Mouse (Mus musculus): ENCODE measurements around the gene Auts2. TPM values are rescaled to one million over a fixed set of nuclear protein-coding genes. Genes with fewer than 3 reads are reported as not detected.

Gene Auts2
- polyA plus RNA-seq, 1 experiment, result 9.6 TPM

DNA sequence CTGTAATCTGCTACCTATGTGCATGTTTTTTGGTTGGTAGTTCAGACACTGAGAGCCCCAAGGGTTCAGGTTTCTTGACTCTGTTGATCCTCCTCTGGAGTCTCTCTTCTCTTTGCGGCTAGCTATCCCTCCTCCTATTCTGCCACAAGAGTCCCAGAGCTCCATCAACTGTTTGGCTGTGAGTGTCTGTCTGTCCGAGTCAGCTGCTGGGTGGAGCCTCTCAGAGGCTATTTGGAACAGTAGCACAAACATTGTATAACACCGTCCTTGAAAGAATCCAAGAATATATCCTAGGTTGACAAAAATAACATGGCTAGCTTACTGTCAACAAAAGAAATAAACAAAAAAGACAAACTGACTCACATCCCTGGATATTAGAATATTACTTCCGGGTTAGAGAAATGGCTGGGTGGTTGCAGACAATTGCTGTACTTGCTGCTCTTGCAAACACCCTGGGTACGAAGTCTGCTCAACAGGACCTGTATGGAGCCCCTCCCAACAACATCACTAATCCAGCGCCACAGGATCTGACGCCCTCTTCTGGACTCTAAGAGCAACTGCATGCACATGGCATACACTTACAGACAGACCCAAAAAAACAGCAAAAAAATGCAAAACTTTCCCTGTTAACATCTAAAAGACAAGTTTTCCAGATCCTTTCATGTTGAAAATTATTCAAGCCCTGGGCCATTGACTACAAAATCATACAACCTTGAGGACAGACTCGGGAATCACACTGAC, 428.4 kb downstream of the Auts2 start:
- 58% methylated on average over 8 of the region's 8 CpGs for WGBS
- Histone ChIP-seq H3K4me3 (replicated peaks; ENCODE audit: extremely low read depth, low read depth, low read length) (no peak overlapping the region), H3K4me1 (ENCODE audit: control insufficient read depth, insufficient read depth, low read length) (no peaks in the 10 kb centered on the region)
- TF ChIP-seq POLR2A (IDR thresholded peaks at IDR 0.05; ENCODE audit: borderline replicate concordance, extremely low read depth, low read depth, low read length), result no peak
- TF ChIP-seq CTCF (IDR thresholded peaks at IDR 0.05; ENCODE audit: insufficient read depth, low read length), result no peak
- no peak for DNase-seq

- no peak for TF ChIP-seq POLR2A (IDR thresholded peaks at IDR 0.05; ENCODE audit: borderline replicate concordance, extremely low read depth, low read depth, low read length)
- no peak for TF ChIP-seq CTCF (IDR thresholded peaks at IDR 0.05; ENCODE audit: insufficient read depth, low read length)
- no peak for DNase-seq
- no peaks in the 10 kb centered on the region for H3K4me1 ChIP-seq (ENCODE audit: control insufficient read depth, insufficient read depth, low read length)
- 73% methylated on average over 7 of the region's 7 CpGs for WGBS
- no peak overlapping the region for H3K4me3 ChIP-seq (replicated peaks; ENCODE audit: extremely low read depth, low read depth, low read length)
These were observed 429.7 kb downstream of the Auts2 start for GRCm38 (mm10) chr5:132113480-132113879.

GRCm38 (mm10) chr5:132112666-132113065, 430.5 kb downstream of the Auts2 start:
- DNase-seq, result no peak
- no peak for TF ChIP-seq POLR2A (IDR thresholded peaks at IDR 0.05; ENCODE audit: borderline replicate concordance, extremely low read depth, low read depth, low read length)
- no peak for TF ChIP-seq CTCF (IDR thresholded peaks at IDR 0.05; ENCODE audit: insufficient read depth, low read length)
- 95% methylated on average over 7 of the region's 7 CpGs for WGBS

DNA sequence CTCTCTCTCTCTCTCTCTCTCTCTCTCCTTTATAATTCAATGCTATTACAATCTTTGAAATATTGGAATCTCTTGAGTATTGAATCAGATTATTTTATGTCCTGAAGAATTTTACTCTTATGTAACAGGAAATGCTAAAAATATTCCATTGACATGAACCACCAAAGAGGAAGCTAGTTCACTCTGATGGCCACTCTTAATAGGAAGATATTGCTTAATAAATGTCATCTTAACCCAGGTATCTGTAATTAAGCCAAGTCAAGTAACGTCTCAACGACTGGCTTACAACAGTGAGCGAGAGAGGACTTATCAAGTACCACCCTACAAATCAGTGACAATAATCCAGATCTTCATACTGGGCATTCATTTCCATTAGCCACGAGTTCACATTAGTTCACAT, 440.7 kb downstream of the Auts2 start:
- no peak for DNase-seq
- Histone ChIP-seq H3K4me1 (ENCODE audit: control insufficient read depth, insufficient read depth, low read length) (no peaks in the 10 kb centered on the region), H3K4me3 (replicated peaks; ENCODE audit: extremely low read depth, low read depth, low read length) (no peak overlapping the region)
- 67% methylated on average over 4 of the region's 4 CpGs for WGBS
- TF ChIP-seq CTCF (IDR thresholded peaks at IDR 0.05; ENCODE audit: insufficient read depth, low read length) (no peak), POLR2A (IDR thresholded peaks at IDR 0.05; ENCODE audit: borderline replicate concordance, extremely low read depth, low read depth, low read length) (no peak)

More at GRCm38 (mm10) chr5:132112666-132113065, 430.5 kb downstream of the Auts2 start:
- Histone ChIP-seq H3K4me1 (ENCODE audit: control insufficient read depth, insufficient read depth, low read length) (no peaks in the 10 kb centered on the region), H3K4me3 (replicated peaks; ENCODE audit: extremely low read depth, low read depth, low read length) (no peak overlapping the region)

DNA sequence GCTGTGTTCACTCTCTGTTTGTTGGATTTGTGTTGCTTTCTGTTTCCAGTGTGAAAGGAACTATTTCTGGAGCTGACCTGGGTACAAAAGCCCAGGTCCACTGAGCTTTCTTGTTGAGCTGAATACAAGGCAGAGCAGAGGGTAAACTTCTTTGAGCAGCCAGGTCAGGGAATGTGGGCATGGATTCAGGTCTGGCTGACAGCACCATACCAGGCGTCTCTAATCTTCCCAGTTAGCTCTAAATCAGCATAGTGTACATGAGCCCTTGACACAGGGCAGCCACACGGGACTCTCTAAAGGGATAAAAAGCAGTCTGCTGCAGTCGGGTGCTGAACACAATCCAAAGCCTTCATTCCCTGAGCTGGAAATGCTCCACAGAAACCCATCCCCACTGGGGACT, 444.7 kb downstream of the Auts2 start:
- WGBS, result 53% methylated on average over 3 of the region's 3 CpGs
- Histone ChIP-seq H3K4me3 (replicated peaks; ENCODE audit: extremely low read depth, low read depth, low read length) (no peak overlapping the region), H3K4me1 (ENCODE audit: control insufficient read depth, insufficient read depth, low read length) (no peaks in the 10 kb centered on the region)
- TF ChIP-seq POLR2A (IDR thresholded peaks at IDR 0.05; ENCODE audit: borderline replicate concordance, extremely low read depth, low read depth, low read length) (no peak), CTCF (IDR thresholded peaks at IDR 0.05; ENCODE audit: insufficient read depth, low read length) (no peak)
- DNase-seq, result no peak

DNA sequence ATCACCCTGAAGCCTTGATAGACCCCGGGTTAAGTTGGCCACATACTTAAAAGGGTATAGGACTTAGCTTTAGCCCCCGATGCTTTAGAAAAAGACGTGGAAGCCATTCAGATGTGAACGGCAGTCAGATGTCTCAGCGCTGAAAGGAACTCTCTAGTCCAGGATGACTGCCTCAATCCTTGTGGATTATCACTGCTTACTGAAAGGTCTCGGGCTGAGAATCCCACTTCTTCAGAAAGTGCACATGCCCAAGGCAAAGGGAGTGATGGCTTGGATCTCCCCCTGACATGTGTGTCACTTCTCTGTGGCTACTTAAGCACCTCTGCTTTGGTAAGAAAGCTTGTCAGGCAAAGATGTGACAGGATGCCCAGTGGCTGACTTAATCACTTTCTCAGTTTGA, 450.4 kb downstream of the Auts2 start:
- Histone ChIP-seq H3K4me3 (replicated peaks; ENCODE audit: extremely low read depth, low read depth, low read length) (no peak overlapping the region), H3K4me1 (ENCODE audit: control insufficient read depth, insufficient read depth, low read length) (no peaks in the 10 kb centered on the region)
- whole genome bisulfite sequencing, result 81% methylated on average over 6 of the region's 6 CpGs
- no peak for DNase-seq
- TF ChIP-seq POLR2A (IDR thresholded peaks at IDR 0.05; ENCODE audit: borderline replicate concordance, extremely low read depth, low read depth, low read length), result no peak
- no peak for TF ChIP-seq CTCF (IDR thresholded peaks at IDR 0.05; ENCODE audit: insufficient read depth, low read length)

DNA sequence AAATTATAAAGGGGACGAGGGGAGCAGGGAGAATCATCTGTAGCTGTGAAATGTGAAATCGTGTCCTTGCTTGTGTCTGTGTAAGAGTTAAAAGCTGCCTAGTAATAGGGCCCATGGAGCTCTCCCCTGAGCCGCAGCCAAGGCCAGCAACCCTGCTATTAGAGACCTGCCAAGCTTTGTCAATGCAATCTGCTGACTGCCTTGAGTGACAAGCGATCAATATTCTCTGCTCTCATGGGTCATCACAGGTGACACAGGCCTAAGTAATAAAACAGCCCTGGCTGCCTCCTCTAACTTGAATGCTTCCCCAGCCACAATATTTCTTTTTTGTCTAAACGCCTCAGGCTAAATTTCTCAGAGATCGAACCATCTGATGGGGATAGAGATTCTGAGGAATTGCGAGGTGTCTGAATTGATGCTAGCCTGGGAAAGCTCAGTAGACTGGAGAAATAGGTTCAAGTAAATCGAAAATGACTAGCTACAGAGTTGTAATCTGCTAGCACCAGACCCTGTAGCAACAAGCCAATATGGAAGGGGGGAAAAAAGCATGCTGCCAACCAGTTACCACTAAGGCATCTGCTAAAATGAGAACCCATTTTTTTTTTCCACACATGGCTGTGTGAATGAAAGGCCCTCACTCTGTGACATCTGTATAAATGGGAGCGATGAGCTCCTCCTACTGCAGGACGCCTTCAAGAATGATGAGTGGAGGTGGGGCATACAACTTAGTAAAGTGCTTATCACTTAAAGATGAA, 453.5 kb downstream of the Auts2 start:
- TF ChIP-seq POLR2A (IDR thresholded peaks at IDR 0.05; ENCODE audit: borderline replicate concordance, extremely low read depth, low read depth, low read length) (no peak), CTCF (IDR thresholded peaks at IDR 0.05; ENCODE audit: insufficient read depth, low read length) (no peak)
- Histone ChIP-seq H3K4me3 (replicated peaks; ENCODE audit: extremely low read depth, low read depth, low read length) (no peak overlapping the region), H3K4me1 (ENCODE audit: control insufficient read depth, insufficient read depth, low read length) (no peaks in the 10 kb centered on the region)
- WGBS, result 92% methylated on average over 10 of the region's 10 CpGs
- DNase-seq, result no peak

- DNase-seq, result no peak
- H3K4me3 ChIP-seq (replicated peaks; ENCODE audit: extremely low read depth, low read depth, low read length), result no peak overlapping the region
- TF ChIP-seq CTCF (IDR thresholded peaks at IDR 0.05; ENCODE audit: insufficient read depth, low read length) (no peak), POLR2A (IDR thresholded peaks at IDR 0.05; ENCODE audit: borderline replicate concordance, extremely low read depth, low read depth, low read length) (no peak)
- H3K4me1 ChIP-seq (ENCODE audit: control insufficient read depth, insufficient read depth, low read length), result no peaks in the 10 kb centered on the region
- WGBS, result 70% methylated on average over 3 of the region's 3 CpGs
These were observed 454.6 kb downstream of the Auts2 start for GRCm38 (mm10) chr5:132088585-132088984.

DNA sequence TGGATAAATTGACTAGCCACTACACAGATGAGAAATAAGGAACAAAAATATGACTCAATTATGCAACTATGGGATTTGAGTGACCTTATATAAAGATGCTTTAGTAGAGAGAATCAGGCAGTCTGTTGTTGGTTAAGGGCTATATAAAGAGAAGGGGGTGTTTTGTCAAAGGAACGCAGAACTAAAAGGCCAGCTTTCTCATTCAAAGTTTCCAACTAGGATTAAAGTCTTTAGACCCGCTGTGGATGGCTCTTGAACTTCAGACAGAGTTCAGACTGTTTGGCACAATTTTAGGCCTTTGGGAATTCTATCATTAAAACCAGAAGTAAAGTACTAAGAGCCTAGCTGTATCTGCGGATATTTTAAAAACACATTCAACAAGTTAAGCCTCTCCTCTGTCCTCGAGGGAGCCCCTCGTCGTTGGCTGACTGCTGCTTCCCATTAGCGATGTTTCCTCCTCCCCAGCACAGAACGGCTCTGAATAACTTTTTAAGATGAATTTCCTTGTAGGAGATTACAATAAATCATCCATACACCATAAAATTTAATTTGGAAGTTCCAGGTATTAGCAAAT, 459.3 kb downstream of the Auts2 start:
- TF ChIP-seq CTCF (IDR thresholded peaks at IDR 0.05; ENCODE audit: insufficient read depth, low read length), result no peak
- TF ChIP-seq POLR2A (IDR thresholded peaks at IDR 0.05; ENCODE audit: borderline replicate concordance, extremely low read depth, low read depth, low read length), result no peak
- no peak overlapping the region for H3K4me3 ChIP-seq (replicated peaks; ENCODE audit: extremely low read depth, low read depth, low read length)
- H3K4me1 ChIP-seq (ENCODE audit: control insufficient read depth, insufficient read depth, low read length), result no peaks in the 10 kb centered on the region
- WGBS, result 61% methylated on average over 8 of the region's 8 CpGs
- no peak for DNase-seq

Measured in lung, adult 2 months (tissue).